Mouse (Mus musculus) hematopoietic stem cell, adult 5-6 weeks (primary cell): ENCODE measurements around the gene Opn3. TPM values are rescaled to one million over a fixed set of nuclear protein-coding genes. Genes with fewer than 3 reads are reported as not detected.
A peak's percentile ranks its signal among the peaks of the same experiment; 100 is the strongest.

ENCODE experiments used
- ATAC-seq, 2 experiments: fragments of 125-278 bp in 1 of 2; replicated peaks in 1 of 2; 2 replicates each; pipeline ENCODE4 v1.8.0; 2016 to 2017; ENCODE audit warnings: inconsistent platforms in 2 of 2, mild to moderate bottlenecking in 2 of 2, moderate number of reproducible peaks in 2 of 2, low read depth in 1 of 2, moderate TSS enrichment in 1 of 2; ENCODE audit not compliant: low FRiP score in 2 of 2, poor library complexity in 2 of 2, severe bottlenecking in 2 of 2, insufficient read depth in 1 of 2, low TSS enrichment in 1 of 2
- total RNA-seq: library from RNA; stranded (forward); fragments of 172-1452, 232-1000 nt; gene quantifications from 2 replicates; pipeline ENCODE4 v1.2.3, GENCODE M21; 2017

Gene Opn3
- total RNA-seq: 0.19 and 0.60 TPM in 2 replicates

DNA sequence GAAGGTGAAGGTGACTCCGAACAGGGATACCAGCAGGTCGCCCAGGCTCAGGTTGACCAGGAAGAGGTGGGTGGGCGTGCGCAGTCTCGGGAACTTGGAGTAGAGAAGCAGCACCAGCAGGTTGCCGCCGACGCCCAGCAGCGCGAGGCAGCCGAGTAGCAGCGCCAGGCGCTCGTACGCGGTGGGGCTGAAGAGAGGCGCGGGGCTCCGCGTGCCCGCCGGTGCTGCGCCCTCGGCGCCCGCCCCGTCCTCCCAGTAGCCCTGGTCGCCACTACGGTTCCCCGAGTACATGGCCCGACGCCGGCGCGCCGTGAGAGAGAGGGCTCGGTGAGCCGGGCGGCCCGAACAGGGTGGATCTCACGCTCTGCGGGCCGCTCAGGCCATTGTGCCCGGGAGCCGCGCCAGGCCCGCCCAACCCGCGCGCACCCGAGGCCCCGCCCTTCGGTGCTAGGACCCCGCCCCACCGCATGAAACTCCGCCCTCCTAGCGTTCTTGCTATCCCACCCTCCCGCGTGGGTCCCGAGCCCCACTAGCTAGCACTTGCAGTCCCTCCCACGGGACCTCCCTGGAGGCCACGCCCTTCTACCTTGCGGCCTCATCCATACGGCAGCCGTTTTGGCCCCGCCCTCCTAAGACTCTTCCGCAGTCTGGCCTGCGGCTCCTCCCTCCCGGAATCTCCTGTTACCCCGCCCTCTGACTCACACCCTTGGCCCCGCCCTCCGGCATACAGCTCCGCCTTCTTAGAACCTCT is at the start of gene Opn3, which contains the start of gene Chml:
Gene Opn3, minus strand, starts transcription at position 531 of the 751 bp plus-strand sequence.
Gene Chml, minus strand, starts transcription at position 656 of the 751 bp plus-strand sequence.
- ATAC-seq: peak; percentile 91 to 93

- ATAC-seq: no peak
Measured at GRCm38 (mm10) chr1:175725771-175726170, 33.2 kb upstream of the Opn3 start.

DNA sequence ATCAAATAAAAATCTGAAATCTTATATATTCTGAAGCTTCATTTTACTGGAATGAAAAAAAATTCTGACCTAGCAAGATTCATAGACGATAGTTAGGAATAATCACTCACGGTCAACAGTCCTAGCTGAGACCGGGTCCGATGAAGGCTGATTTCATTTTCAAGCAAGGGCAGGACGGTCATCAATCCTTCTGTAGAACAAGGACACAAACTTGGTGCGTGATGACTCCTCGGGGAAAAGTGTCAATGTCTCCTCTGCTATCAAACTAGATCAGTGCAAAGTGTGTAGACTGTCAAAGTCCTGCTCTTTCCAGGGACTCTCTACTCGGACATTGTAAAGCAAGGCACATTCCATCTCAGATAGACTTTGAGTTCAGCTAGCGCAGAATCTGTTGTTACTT is 24.3 kb upstream of the Opn3 start:
- ATAC-seq: no peak

GRCm38 (mm10) chr1:175712338-175712909 is 19.8 kb upstream of the Opn3 start:
- no peak for ATAC-seq

- no peak for ATAC-seq
Measured at GRCm38 (mm10) chr1:175708013-175708412, 15.4 kb upstream of the Opn3 start.

GRCm38 (mm10) chr1:175707599-175707998 is 15.0 kb upstream of the Opn3 start:
- no peak for ATAC-seq

- no peak for ATAC-seq
Measured at GRCm38 (mm10) chr1:175701145-175701544, 8.6 kb upstream of the Opn3 start.

DNA sequence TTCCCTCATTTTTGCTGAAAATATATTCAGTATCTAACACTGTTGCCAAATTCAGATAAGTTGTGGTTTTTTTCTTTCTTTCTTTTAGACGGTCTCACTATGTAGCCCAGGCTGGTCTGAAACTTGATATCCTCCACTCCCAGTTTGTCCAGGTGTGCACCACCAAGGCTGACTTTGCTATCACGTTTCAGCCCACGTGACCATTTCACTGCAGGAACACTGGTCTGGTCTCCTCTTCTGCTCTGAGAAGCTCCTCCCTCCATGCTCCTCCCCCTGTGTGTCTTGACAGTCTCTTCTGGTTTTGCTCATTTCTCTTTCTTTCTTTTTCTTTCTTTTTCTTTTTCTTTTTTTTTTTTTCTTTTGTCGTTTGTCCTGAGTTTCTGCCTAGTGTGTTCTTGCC is 7.2 kb upstream of the Opn3 start:
- peak in 1 of 2 experiments; percentile 51; a peak in 1 of 4 replicates for ATAC-seq

DNA sequence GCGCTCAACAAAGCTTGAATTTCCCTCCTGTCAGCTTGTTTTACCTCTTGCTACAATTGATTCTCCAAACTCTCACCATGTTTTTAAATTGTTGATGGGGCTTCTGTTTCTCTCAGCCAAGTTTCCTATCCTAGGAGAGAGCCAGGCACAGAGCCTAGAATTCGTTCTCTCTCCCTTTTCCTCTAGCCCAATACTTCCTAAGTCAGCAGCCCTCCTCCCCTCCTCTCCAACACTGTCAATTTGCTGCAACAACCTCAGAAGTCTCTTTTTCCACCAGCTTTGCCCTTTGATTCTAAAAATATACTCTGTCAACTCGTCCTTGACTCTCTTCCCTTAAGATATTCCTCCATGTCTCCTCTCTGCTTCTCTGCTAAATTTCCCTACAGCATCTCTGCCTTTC is 6.8 kb upstream of the Opn3 start:
- no peak for ATAC-seq

- no peak for ATAC-seq
Measured at GRCm38 (mm10) chr1:175698293-175698692, 5.7 kb upstream of the Opn3 start, which contains the start of gene Wdr64. Gene Wdr64, plus strand, starts transcription at chr1:175698593.

- ATAC-seq: peak; percentile 15 to 23; a peak in 2 of 4 replicates
Measured at GRCm38 (mm10) chr1:175693429-175693960, 919 bp upstream of the Opn3 start.

GRCm38 (mm10) chr1:175692997-175693361 is 403 bp upstream of the Opn3 start:
- ATAC-seq: no peak; a peak in 1 of 4 replicates

GRCm38 (mm10) chr1:175691686-175692245 is 810 bp downstream of the Opn3 start:
- ATAC-seq: no peak

- no peak for ATAC-seq
Measured at GRCm38 (mm10) chr1:175680995-175681394, 11.6 kb downstream of the Opn3 start.

DNA sequence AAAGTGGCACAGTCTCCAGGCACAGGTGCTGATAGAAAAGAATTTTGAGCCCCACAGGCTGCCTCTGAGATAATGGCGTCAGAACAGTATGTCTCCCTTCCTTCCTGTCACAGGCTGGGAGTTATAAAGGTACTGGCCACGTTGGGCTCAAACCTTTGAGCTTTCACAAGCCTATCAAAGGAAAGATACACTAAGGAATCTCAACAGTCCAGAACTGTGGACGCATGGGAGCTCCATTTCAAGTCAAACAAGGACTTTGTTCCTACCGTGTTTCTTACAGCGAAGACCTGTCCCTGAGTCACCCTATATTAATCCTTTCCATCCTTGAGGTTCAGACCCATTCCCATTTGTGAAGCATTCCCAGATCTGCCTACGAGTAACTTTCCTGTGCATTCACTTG is 15.1 kb downstream of the Opn3 start:
- no peak for ATAC-seq

DNA sequence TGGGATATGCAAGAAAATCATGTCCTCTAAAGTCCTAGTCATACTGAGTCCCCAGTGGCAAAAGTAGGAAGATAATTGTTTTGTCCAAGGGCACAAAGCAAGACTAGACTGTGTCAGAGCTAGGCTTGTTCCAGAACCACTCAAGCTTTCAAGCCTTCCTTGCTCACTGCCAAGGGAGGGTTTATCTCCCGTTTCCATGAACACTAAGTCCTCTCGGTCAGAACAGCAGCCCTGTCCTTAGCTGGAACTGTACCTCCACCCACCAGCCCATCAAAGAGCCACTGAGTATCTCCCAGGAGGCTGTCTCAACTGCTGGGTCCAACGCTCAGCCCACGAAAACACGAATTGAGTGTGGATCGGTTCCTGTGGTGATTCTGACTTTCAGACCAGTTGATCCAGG is 17.5 kb downstream of the Opn3 start:
- no peak for ATAC-seq

GRCm38 (mm10) chr1:175673563-175674325 is 18.8 kb downstream of the Opn3 start:
- no peak for ATAC-seq
